Mouse (Mus musculus) liver, embryonic 15.5 days (tissue): ENCODE measurements around the gene Zfp787. TPM values are rescaled to one million over a fixed set of nuclear protein-coding genes. Genes with fewer than 3 reads are reported as not detected.
A peak's percentile ranks its signal among the peaks of the same experiment; 100 is the strongest.
"Not testable (repeated sequence)": the region's sequence is repeated elsewhere in the genome, so short reads cannot be mapped to it uniquely, and the experiment has no call there.

Source experiments
- ATAC-seq: fragments of 200-750 bp; cut with Nextera tagmentation; 2 replicates; pipeline ENCODE4 v1.8.0; 2017; ENCODE audit warnings: moderate number of reproducible peaks, mild to moderate bottlenecking, moderate library complexity; ENCODE audit not compliant: insufficient read depth
- H3K27ac ChIP-seq: fragments of 300-500 bp; sonication (generic); replicated peaks from 2 replicates; pipeline ENCODE4 v1.5.1; 2015; ENCODE audit warnings: mild to moderate bottlenecking, inconsistent platforms
- H3K27me3 ChIP-seq: fragments of 300-500 bp; sonication (generic); 2 replicates; pipeline ENCODE4 v1.6.1; 2015; ENCODE audit warnings: mild to moderate bottlenecking, inconsistent platforms
- H3K36me3 ChIP-seq: fragments of 300-500 bp; sonication (generic); replicated peaks from 2 replicates; pipeline ENCODE4 v1.6.1; 2015; ENCODE audit warnings: moderate library complexity, mild to moderate bottlenecking, inconsistent platforms
- H3K4me1 ChIP-seq: fragments of 300-500 bp; sonication (generic); replicated peaks from 2 replicates; pipeline ENCODE4 v1.6.1; 2015; ENCODE audit warnings: inconsistent platforms
- H3K4me2 ChIP-seq: fragments of 300-500 bp; sonication (generic); 2 replicates; pipeline ENCODE4 v1.6.1; 2015; ENCODE audit warnings: moderate library complexity, mild to moderate bottlenecking, inconsistent platforms
- H3K4me3 ChIP-seq: fragments of 300-500 bp; sonication (generic); replicated peaks from 2 replicates; pipeline ENCODE4 v1.5.1; 2015; ENCODE audit warnings: mild to moderate bottlenecking, inconsistent platforms
- H3K9ac ChIP-seq: fragments of 300-500 bp; sonication (generic); 2 replicates; pipeline ENCODE4 v1.6.1; 2015; ENCODE audit warnings: moderate library complexity, mild to moderate bottlenecking, inconsistent platforms
- H3K9me3 ChIP-seq: fragments of 300-500 bp; sonication (generic); replicated peaks from 2 replicates; pipeline ENCODE4 v1.6.1; 2016; ENCODE audit warnings: inconsistent platforms
- WGBS: fragments of 180-500 bp; shearing (Covaris S2); methylation state at CpG from one replicate; pipeline ENCODE4 v1.1.7; 2015; ENCODE audit warnings: mixed read lengths; ENCODE audit not compliant: insufficient replicate concordance; 5-methylcytosine and 5-hydroxymethylcytosine counted together
- polyA plus RNA-seq: library from polyadenylated mRNA; unstranded; fragments of >200 nt; fragmentation: Nextera tagmentation; extraction: Ambion mirVana; gene quantifications from 2 replicates; pipeline ENCODE4 v1.2.1, GENCODE M21; 2015

Zfp787 gene
- polyA plus RNA-seq, 1 experiment from 2014 or later = 10.1 TPM

DNA sequence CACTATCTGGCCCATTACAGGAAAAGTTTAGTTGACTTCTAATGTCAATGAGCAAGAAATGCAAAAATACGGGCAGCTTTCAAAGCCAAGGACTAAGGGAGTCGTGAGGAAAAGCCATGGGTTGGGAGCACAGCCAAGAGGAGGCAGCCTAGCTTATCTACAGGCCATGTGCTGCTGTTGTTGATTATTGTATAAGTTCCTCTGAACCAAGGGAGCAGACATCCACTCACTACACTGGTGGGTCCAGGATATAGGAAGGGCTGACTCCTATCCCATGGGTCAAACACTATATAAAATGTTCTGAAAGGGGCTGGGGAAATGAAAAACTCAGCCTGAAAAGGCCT lies 8.8 kb downstream of the Zfp787 start:
- no peaks in the 10 kb centered on the region for H3K27me3 ChIP-seq
- H3K4me2 ChIP-seq = no peak overlapping the region
- ATAC-seq = 0 out of 2 replicates have a peak, but pooled peaks have one; percentile 40
- no peak overlapping the region for H3K9ac ChIP-seq
- H3K36me3 ChIP-seq = no peaks in the 10 kb centered on the region; the same call in 1 of the 2 replicates
- 0 out of 2 replicates have a peak overlapping the region, but pooled peaks have one; percentile 38 for H3K27ac ChIP-seq
- no peak overlapping the region for H3K4me3 ChIP-seq
- H3K4me1 ChIP-seq = peaks cover 77% of the 10 kb centered on the region
- 20% methylated on average over 2 of the region's 2 CpGs for WGBS
- no peaks in the 10 kb centered on the region for H3K9me3 ChIP-seq

DNA sequence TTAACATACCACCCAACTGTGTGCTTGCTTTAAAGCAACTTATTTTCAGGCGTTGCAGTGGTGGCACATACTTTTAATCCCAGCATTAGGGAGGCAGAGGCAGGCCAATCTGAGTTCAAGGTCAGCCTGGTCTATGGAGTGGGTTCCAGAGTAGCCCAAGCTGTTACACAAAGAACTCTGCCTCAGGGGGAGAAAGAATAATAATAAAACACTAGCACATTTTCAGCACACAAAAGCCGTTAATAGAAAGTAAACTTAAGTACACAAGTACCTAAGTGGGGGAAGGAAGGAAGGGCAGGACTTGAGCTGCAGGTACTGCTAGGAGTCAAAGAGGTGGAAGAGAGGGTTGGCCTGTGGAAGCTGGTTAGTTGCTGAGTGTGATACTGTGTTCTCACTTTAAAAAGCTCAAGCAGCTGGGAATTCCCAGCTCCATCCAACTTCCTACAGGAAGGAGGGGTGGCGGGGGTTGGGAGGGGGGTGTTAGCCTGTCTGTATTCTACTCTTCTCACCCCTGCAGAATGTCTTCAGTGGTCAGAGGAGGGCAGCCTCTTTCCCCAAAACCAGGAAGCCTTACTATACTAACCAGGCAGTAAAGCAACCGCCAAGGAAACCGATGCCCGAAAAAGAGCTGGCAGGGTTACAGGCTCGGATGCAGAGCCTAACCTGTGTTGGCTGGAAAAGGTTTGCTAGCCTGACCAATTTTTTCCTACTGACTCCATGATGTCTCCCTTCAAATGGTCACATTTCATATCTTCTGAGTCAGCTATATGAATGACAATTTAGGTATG lies 9.4 kb downstream of the Zfp787 start:
- WGBS = 70% methylated on average over 7 of the region's 7 CpGs
- no peak overlapping the region for H3K9ac ChIP-seq
- H3K27me3 ChIP-seq = no peaks in the 10 kb centered on the region
- no peak overlapping the region for H3K4me3 ChIP-seq
- no peak overlapping the region for H3K4me2 ChIP-seq
- H3K27ac ChIP-seq = 0 out of 2 replicates have a peak overlapping the region, but pooled peaks have one; percentile 38
- no peaks in the 10 kb centered on the region; the same call in 1 of the 2 replicates for H3K36me3 ChIP-seq
- H3K4me1 ChIP-seq = peaks cover 72% of the 10 kb centered on the region
- no peak for ATAC-seq
- H3K9me3 ChIP-seq = no peaks in the 10 kb centered on the region

DNA sequence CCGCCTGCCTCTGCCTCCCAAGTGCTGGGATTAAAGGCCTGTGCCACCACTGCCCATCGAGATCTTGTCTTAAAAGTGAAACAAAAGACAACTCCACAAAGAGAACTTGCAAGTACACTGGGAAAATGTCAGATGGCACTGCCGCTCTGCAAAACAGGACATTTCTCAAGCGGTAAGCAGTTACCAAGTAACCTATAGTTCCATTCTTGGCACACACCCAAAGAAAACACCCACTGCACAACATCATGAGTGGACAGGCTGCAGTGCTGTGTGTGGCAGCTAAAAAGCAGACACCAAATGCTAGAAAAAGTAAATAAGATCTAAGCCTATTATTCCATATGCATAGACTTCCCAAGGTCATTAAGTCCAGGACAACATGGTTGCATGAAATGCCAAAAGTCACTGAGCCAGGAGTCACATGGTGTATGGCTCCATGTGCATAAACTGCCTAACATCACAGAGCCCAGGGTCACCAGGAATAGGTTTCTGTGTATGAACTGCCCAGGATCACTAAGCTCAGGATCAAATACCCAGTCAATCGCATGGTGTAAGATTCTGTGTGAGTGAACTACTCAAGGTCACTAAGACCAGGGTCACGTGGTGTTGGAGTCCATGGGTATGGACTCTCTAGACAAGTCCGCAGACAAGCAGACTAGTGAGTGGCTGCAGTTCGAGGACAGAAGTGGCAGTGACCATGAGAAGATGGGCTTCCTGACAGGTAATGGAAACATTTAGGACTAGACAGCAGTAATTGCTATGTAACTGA lies 10.2 kb downstream of the Zfp787 start:
- WGBS = 63% methylated on average over 8 of the region's 8 CpGs
- H3K9me3 ChIP-seq = no peaks in the 10 kb centered on the region
- no peak overlapping the region for H3K9ac ChIP-seq
- peaks cover 64% of the 10 kb centered on the region for H3K4me1 ChIP-seq
- no peaks in the 10 kb centered on the region for H3K27me3 ChIP-seq
- ATAC-seq = peak; percentile 22; the same call in 1 of the 2 replicates
- H3K4me2 ChIP-seq = no peak overlapping the region
- H3K4me3 ChIP-seq = no peak overlapping the region
- H3K36me3 ChIP-seq = no peaks in the 10 kb centered on the region; the same call in none of the 2 replicates
- peak overlapping the region; percentile 46 for H3K27ac ChIP-seq

DNA sequence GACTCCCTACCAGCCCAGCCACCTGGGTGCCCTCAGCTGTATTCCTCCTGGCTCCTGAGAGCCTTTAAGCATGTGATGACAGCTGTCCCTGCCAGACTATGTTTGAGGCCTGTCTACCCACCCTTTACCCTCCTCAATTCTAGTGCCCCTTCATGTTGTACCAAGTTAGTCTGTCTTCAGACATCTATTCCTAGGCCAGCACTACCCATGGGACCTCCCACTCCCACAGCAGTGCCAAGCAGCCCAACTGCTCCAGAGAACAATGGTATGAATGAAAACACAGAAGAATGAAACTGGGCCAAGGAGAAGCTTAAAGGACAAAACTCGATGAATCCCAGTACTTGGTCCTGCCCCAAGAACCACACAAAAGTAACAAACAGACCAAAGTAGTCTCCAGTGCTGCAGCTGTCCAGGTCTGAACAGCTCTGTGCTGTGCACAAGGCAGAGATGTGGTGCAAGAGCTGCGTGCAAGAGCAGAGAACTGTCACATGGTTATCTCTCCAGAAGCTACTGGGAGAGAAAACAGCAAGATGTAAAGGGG lies 11.7 kb downstream of the Zfp787 start:
- Histone ChIP-seq H3K27me3 (no peaks in the 10 kb centered on the region), H3K9ac (no peak overlapping the region), H3K27ac (no peak overlapping the region), H3K4me3 (no peak overlapping the region), H3K9me3 (no peaks in the 10 kb centered on the region), H3K4me2 (no peak overlapping the region), H3K36me3 (peaks cover 8% of the 10 kb centered on the region), H3K4me1 (peaks cover 54% of the 10 kb centered on the region)
- WGBS = 36% methylated on average over 2 of the region's 2 CpGs
- ATAC-seq = peak; percentile 43; the same call in 1 of the 2 replicates

DNA sequence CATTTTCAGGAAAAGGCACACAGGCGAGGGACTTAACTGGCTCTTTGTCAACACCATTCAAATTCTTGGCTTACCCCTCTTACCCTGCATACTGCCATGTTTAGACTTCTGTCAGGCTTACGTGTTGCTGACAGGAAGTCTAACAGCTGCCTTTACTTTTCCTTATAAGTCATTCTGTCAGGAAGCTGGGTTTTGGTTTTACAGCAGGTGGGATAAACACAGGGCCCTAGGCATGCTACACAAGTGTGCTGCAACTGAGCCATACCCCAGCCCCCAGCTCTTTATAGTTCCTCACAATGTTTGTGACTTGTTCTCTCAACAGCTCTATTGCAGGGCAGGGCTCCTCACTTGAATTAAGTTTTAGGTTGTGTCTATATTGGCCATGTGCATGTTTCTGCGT lies 16.5 kb downstream of the Zfp787 start:
- ATAC-seq = no peak
- H3K9me3 ChIP-seq = no peaks in the 10 kb centered on the region
- peaks cover 15% of the 10 kb centered on the region for H3K36me3 ChIP-seq
- no peak overlapping the region for H3K4me2 ChIP-seq
- H3K4me3 ChIP-seq = no peak overlapping the region
- H3K27ac ChIP-seq = no peak overlapping the region
- H3K9ac ChIP-seq = no peak overlapping the region
- 62% methylated on average over 3 of the region's 3 CpGs for WGBS
- H3K27me3 ChIP-seq = no peaks in the 10 kb centered on the region
- peaks cover 6% of the 10 kb centered on the region for H3K4me1 ChIP-seq

DNA sequence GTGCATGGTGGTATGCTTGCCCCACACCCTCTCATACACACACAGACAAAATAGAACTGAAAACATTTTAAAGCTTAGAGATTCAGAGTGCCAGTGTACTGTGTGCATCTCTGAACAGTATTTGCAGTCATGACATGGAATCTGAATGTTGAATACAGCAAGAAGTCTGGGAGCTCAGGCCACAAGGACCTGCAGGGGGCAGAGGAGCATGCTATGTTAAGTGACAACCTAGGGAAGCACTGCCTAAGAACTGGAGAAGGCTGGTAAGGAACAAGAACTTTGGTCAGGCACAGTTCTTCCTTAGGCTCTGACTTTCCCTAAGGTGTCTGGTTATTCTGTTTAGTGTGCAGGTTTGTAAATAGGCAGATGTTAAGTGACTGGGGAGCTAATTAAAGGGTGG lies 19.3 kb downstream of the Zfp787 start:
- H3K4me2 ChIP-seq = no peak overlapping the region
- H3K27me3 ChIP-seq = no peaks in the 10 kb centered on the region
- ATAC-seq = no peak
- H3K4me1 ChIP-seq = no peaks in the 10 kb centered on the region
- no peak overlapping the region for H3K27ac ChIP-seq
- no peak overlapping the region for H3K9ac ChIP-seq
- peaks cover 41% of the 10 kb centered on the region for H3K36me3 ChIP-seq
- no peaks in the 10 kb centered on the region for H3K9me3 ChIP-seq
- H3K4me3 ChIP-seq = no peak overlapping the region

DNA sequence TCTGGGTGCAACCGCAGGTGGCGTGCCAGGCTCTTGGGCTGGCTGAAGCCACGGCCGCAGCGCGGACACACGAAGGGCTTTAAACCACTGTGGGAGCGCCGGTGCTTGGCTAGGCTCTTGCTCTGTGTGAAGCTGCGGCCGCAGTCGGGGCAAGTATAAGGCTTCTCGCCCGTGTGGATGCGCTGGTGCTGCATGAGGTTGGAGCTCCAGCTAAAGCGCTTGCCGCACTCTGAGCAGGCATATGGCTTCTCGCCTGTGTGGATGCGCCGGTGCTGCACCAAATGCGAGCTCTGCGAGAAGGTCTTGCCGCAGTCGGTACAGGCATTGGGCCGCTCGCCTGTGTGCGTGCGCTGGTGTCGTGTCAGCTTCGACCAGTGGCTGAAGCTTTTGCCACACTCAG lies 23.2 kb downstream of the Zfp787 start:
- Histone ChIP-seq H3K9me3 (no peaks in the 10 kb centered on the region), H3K4me3 (no peak overlapping the region), H3K27me3 (no peaks in the 10 kb centered on the region), H3K27ac (no peak overlapping the region), H3K4me1 (0 out of 2 replicates have a peak, but pooled peaks cover 3% of the 10 kb centered on the region), H3K36me3 (peaks cover 36% of the 10 kb centered on the region), H3K9ac (no peak overlapping the region), H3K4me2 (no peak overlapping the region)
- WGBS = 87% methylated on average over 30 of the region's 30 CpGs
- no peak for ATAC-seq

DNA sequence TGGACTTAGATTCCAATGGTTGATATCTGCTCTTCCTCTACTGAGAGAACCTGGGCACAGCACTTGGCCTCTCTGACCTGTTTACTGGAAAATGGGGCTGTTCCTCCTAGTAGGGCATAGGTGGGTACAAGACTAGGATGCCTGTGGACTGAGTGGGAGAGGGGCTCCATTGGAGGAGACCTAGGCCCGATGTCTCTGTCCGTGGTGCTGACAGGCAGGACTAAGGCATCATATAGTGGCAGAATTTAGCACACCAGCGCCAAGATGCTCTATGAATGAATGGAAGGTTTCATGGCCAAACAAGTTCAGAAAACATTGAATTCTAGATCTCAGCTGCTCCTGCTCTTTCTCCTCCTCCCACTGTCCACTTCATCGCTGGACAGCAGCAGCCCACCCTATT lies 25.5 kb downstream of the Zfp787 start:
- H3K27me3 ChIP-seq = no peaks in the 10 kb centered on the region
- no peak overlapping the region for H3K9ac ChIP-seq
- peaks cover 29% of the 10 kb centered on the region for H3K36me3 ChIP-seq
- H3K27ac ChIP-seq = no peak overlapping the region
- H3K9me3 ChIP-seq = no peaks in the 10 kb centered on the region
- H3K4me2 ChIP-seq = no peak overlapping the region
- no peak overlapping the region for H3K4me3 ChIP-seq
- peaks cover 10% of the 10 kb centered on the region; the same call in 1 of the 2 replicates for H3K4me1 ChIP-seq
- ATAC-seq = no peak
- 32% methylated on average over 4 of the region's 4 CpGs for WGBS

DNA sequence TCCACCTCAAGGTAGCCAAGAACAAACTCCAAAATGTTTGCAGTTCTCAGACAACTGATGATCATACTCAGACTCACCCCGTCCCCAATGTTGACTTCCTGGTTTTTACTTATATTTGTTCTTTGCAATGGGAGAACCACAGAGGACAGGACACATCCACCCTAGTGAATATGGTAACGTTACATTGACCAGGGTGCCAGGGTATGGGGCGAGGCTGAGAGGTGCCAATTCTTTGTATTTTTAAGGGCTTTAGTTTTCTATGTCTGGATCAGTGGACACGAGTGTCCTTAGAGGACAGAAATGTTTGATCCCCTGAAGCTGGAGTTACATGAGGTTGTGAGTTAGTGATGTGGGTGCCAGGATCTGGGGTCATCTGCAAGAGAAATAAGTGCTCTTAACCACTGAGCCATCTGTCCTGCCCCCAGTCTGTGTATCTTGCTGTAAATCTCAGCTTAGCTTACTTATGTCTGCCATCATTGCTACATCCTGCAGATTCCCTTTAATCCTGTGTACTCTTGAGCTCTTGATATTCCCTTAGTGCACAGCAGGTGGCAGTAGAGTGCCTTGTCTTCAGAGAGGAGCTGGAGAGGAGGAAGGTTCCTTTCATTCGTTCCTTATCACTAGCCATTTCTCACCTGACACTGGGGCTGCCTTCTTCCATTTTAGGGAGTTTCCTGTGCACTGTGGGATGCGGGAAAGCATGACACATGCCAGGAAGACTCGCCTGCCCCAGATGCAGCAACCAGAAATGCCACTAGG lies 28.9 kb downstream of the Zfp787 start:
- 21% methylated on average over 7 of the region's 7 CpGs for WGBS
- ATAC-seq = peak; percentile 45; the same call in 1 of the 2 replicates

DNA sequence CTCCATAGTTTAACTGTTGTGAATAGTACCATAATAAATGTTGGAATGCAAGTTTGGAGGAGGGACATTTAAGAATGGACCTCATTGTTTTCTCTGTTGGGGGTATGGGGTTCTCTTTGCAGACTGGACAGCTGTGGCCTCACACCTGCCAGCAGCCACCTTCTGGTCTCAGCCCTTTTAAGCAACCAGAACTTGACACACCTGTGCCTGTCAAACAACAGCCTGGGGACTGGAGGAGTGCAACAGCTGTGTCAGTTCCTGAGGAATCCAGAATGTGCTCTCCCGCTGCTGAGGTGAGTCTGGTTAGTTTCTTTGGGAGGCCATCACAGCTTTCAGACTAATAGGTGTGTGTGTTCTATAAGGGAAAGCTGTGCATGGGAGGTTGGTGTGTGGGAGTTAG lies 34.7 kb downstream of the Zfp787 start:
- H3K27me3 ChIP-seq, H3K4me1 ChIP-seq, H3K4me3 ChIP-seq, H3K9ac ChIP-seq, H3K36me3 ChIP-seq, H3K27ac ChIP-seq, H3K4me2 ChIP-seq, H3K9me3 ChIP-seq, ATAC-seq: not testable (repeated sequence)
- WGBS = 46% methylated on average over 1 of the region's 1 CpGs

More for the DNA sequence above, 28.9 kb downstream of the Zfp787 start:
- no peak overlapping the region for H3K27ac ChIP-seq
- H3K36me3 ChIP-seq = 0 out of 2 replicates have a peak, but pooled peaks cover 6% of the 10 kb centered on the region
- no peaks in the 10 kb centered on the region for H3K27me3 ChIP-seq
- H3K9ac ChIP-seq = no peak overlapping the region
- peaks cover 10% of the 10 kb centered on the region; the same call in 1 of the 2 replicates for H3K4me1 ChIP-seq
- H3K4me2 ChIP-seq = no peak overlapping the region
- H3K4me3 ChIP-seq = no peak overlapping the region
- no peaks in the 10 kb centered on the region for H3K9me3 ChIP-seq
